Mouse (Mus musculus) intestine, embryonic 14.5 days (tissue): ENCODE data around the gene Sntg2. TPM values are rescaled to one million over a fixed set of nuclear protein-coding genes. Genes with fewer than 3 reads are reported as not detected.
A peak's percentile ranks its signal among the peaks of the same experiment; 100 is the strongest.

Experiments used
- ATAC-seq: fragments of 200-750 bp; cut with Nextera tagmentation; replicated peaks from 2 replicates; pipeline ENCODE4 v1.8.0; 2017; ENCODE audit warnings: low read depth, moderate number of reproducible peaks, moderate TSS enrichment, moderate library complexity; ENCODE audit not compliant: low FRiP score, low TSS enrichment
- DNase-seq: peaks from one replicate; pipeline ENCODE4 v3.0.0-alpha.2; 2018; ENCODE audit warnings: low spot score
- H3K27ac ChIP-seq: fragments of 300-500 bp; sonication (generic); 2 replicates; pipeline ENCODE4 v1.5.1; 2014; ENCODE audit warnings: low read depth, mild to moderate bottlenecking, control low read depth
- H3K27me3 ChIP-seq: fragments of 300-500 bp; sonication (generic); replicated peaks from 2 replicates; pipeline ENCODE4 v1.6.1; 2014; ENCODE audit warnings: low read length, control low read depth; ENCODE audit not compliant: control insufficient read depth, insufficient read depth
- H3K36me3 ChIP-seq: fragments of 300-500 bp; sonication (generic); 2 replicates; pipeline ENCODE4 v1.6.1; 2014; ENCODE audit warnings: low read length, control low read depth; ENCODE audit not compliant: control insufficient read depth, insufficient read depth
- H3K4me1 ChIP-seq: fragments of 300-500 bp; sonication (generic); replicated peaks from 2 replicates; pipeline ENCODE4 v1.6.1; 2014; ENCODE audit warnings: low read length, control low read depth, mixed read lengths; ENCODE audit not compliant: control insufficient read depth, insufficient read depth
- H3K4me2 ChIP-seq: fragments of 300-500 bp; sonication (generic); 2 replicates; pipeline ENCODE4 v1.6.1; 2014; ENCODE audit warnings: low read length
- H3K4me3 ChIP-seq: fragments of 300-500 bp; sonication (generic); 2 replicates; pipeline ENCODE4 v1.5.1; 2014; ENCODE audit warnings: low read depth, low read length, control low read depth, mixed read lengths
- H3K9ac ChIP-seq: fragments of 300-500 bp; sonication (generic); 2 replicates; pipeline ENCODE4 v1.6.1; 2014; ENCODE audit warnings: mild to moderate bottlenecking, low read length
- H3K9me3 ChIP-seq: fragments of 300-500 bp; sonication (generic); 2 replicates; pipeline ENCODE4 v1.6.1; 2016; ENCODE audit warnings: low read length, control low read depth; ENCODE audit not compliant: control insufficient read depth
- WGBS: fragments of 180-500 bp; shearing (Covaris S2); extraction: QIAGEN DNeasy Blood & Tissue Kit; methylation state at CpG from one replicate; pipeline ENCODE4 v1.1.7; 2014; 5-methylcytosine and 5-hydroxymethylcytosine counted together
- polyA plus RNA-seq: library from polyadenylated mRNA; unstranded; fragments of >200 nt; fragmentation: Nextera tagmentation; extraction: Ambion mirVana; gene quantifications from 2 replicates; pipeline ENCODE4 v1.2.1, GENCODE M21; 2014

Gene Sntg2
- polyA plus RNA-seq, 1 experiment from 2014 or later, result 43.2 TPM

- DNase-seq, result no peak
- Histone ChIP-seq H3K4me2 (no peak overlapping the region), H3K4me1 (no peaks in the 10 kb centered on the region), H3K4me3 (no peak overlapping the region), H3K27me3 (no peaks in the 10 kb centered on the region), H3K27ac (no peak overlapping the region), H3K9ac (no peak overlapping the region), H3K36me3 (peaks cover 7% of the 10 kb centered on the region), H3K9me3 (no peaks in the 10 kb centered on the region)
- no peak for ATAC-seq
- 59% methylated on average over 2 of the region's 2 CpGs for WGBS
Observed at GRCm38 (mm10) chr12:30258641-30259040, 114.5 kb downstream of the Sntg2 start.

- DNase-seq (no peak), ATAC-seq (no peak)
- H3K4me1 ChIP-seq, result no peaks in the 10 kb centered on the region
- no peak overlapping the region for H3K27ac ChIP-seq
- 92% methylated on average over 7 of the region's 7 CpGs for WGBS
- no peaks in the 10 kb centered on the region for H3K9me3 ChIP-seq
- H3K4me2 ChIP-seq, result no peak overlapping the region
- H3K4me3 ChIP-seq, result no peak overlapping the region
- no peak overlapping the region for H3K9ac ChIP-seq
- H3K36me3 ChIP-seq, result peaks cover 7% of the 10 kb centered on the region
- H3K27me3 ChIP-seq, result no peaks in the 10 kb centered on the region
Observed at GRCm38 (mm10) chr12:30257664-30258063, 115.5 kb downstream of the Sntg2 start.

- 88% methylated on average over 3 of the region's 3 CpGs for WGBS
- Histone ChIP-seq H3K4me3 (no peak overlapping the region), H3K4me1 (no peaks in the 10 kb centered on the region), H3K27ac (no peak overlapping the region), H3K27me3 (no peaks in the 10 kb centered on the region), H3K36me3 (peaks cover 7% of the 10 kb centered on the region), H3K4me2 (no peak overlapping the region), H3K9ac (no peak overlapping the region), H3K9me3 (no peaks in the 10 kb centered on the region)
- DNase-seq, result no peak
- ATAC-seq, result no peak
Observed at GRCm38 (mm10) chr12:30256207-30256606, 117.0 kb downstream of the Sntg2 start.

- no peak overlapping the region for H3K27ac ChIP-seq
- H3K9me3 ChIP-seq, result no peaks in the 10 kb centered on the region
- H3K4me1 ChIP-seq, result no peaks in the 10 kb centered on the region
- no peak for DNase-seq
- ATAC-seq, result no peak
- peaks cover 7% of the 10 kb centered on the region for H3K36me3 ChIP-seq
- WGBS, result 93% methylated on average over 10 of the region's 10 CpGs
- no peak overlapping the region for H3K4me3 ChIP-seq
- H3K27me3 ChIP-seq, result no peaks in the 10 kb centered on the region
- no peak overlapping the region for H3K9ac ChIP-seq
- H3K4me2 ChIP-seq, result no peak overlapping the region
Observed at GRCm38 (mm10) chr12:30254581-30254980, 118.6 kb downstream of the Sntg2 start.

GRCm38 (mm10) chr12:30252381-30252780, 120.8 kb downstream of the Sntg2 start:
- H3K36me3 ChIP-seq, result peaks cover 7% of the 10 kb centered on the region; the same call in 1 of the 2 replicates
- DNase-seq, result no peak
- H3K4me3 ChIP-seq, result no peak overlapping the region
- H3K4me2 ChIP-seq, result no peak overlapping the region
- no peaks in the 10 kb centered on the region for H3K27me3 ChIP-seq
- no peaks in the 10 kb centered on the region for H3K9me3 ChIP-seq
- no peaks in the 10 kb centered on the region for H3K4me1 ChIP-seq
- no peak for ATAC-seq
- H3K9ac ChIP-seq, result no peak overlapping the region
- no peak overlapping the region for H3K27ac ChIP-seq
- 90% methylated on average over 4 of the region's 4 CpGs for WGBS

GRCm38 (mm10) chr12:30251283-30251829, 121.8 kb downstream of the Sntg2 start:
- no peak overlapping the region for H3K27ac ChIP-seq
- WGBS, result 91% methylated on average over 8 of the region's 8 CpGs
- no peaks in the 10 kb centered on the region for H3K27me3 ChIP-seq
- ATAC-seq (no peak), DNase-seq (no peak)
- H3K4me2 ChIP-seq, result no peak overlapping the region
- H3K4me3 ChIP-seq, result no peak overlapping the region
- H3K4me1 ChIP-seq, result 0 out of 2 replicates have a peak, but pooled peaks cover 2% of the 10 kb centered on the region
- H3K36me3 ChIP-seq, result 0 out of 2 replicates have a peak, but pooled peaks cover 2% of the 10 kb centered on the region
- no peaks in the 10 kb centered on the region for H3K9me3 ChIP-seq
- no peak overlapping the region for H3K9ac ChIP-seq

- no peak for ATAC-seq
- Histone ChIP-seq H3K27me3 (no peaks in the 10 kb centered on the region), H3K4me3 (no peak overlapping the region), H3K9me3 (no peaks in the 10 kb centered on the region), H3K4me1 (0 out of 2 replicates have a peak, but pooled peaks cover 2% of the 10 kb centered on the region), H3K36me3 (0 out of 2 replicates have a peak, but pooled peaks cover 2% of the 10 kb centered on the region), H3K9ac (no peak overlapping the region), H3K27ac (no peak overlapping the region), H3K4me2 (no peak overlapping the region)
- no peak for DNase-seq
- 91% methylated on average over 3 of the region's 3 CpGs for WGBS
Observed at GRCm38 (mm10) chr12:30249068-30249467, 124.1 kb downstream of the Sntg2 start.

- H3K36me3 ChIP-seq, result no peaks in the 10 kb centered on the region; the same call in 1 of the 2 replicates
- H3K27ac ChIP-seq, result no peak overlapping the region
- H3K9ac ChIP-seq, result no peak overlapping the region
- no peaks in the 10 kb centered on the region for H3K9me3 ChIP-seq
- DNase-seq (no peak), ATAC-seq (no peak)
- no peak overlapping the region for H3K4me2 ChIP-seq
- H3K27me3 ChIP-seq, result no peaks in the 10 kb centered on the region
- 79% methylated on average over 5 of the region's 5 CpGs for WGBS
- H3K4me1 ChIP-seq, result 0 out of 2 replicates have a peak, but pooled peaks cover 2% of the 10 kb centered on the region
- no peak overlapping the region for H3K4me3 ChIP-seq
Observed at GRCm38 (mm10) chr12:30246286-30246945, 126.8 kb downstream of the Sntg2 start.

GRCm38 (mm10) chr12:30244194-30244593, 129.0 kb downstream of the Sntg2 start:
- Histone ChIP-seq H3K4me3 (no peak overlapping the region), H3K27me3 (no peaks in the 10 kb centered on the region), H3K9me3 (no peaks in the 10 kb centered on the region), H3K27ac (peak overlapping the region; percentile 27; the same call in 1 of the 2 replicates), H3K36me3 (no peaks in the 10 kb centered on the region; the same call in 1 of the 2 replicates), H3K4me2 (no peak overlapping the region), H3K4me1 (0 out of 2 replicates have a peak, but pooled peaks cover 2% of the 10 kb centered on the region), H3K9ac (no peak overlapping the region)
- DNase-seq, result no peak
- ATAC-seq, result no peak
- WGBS, result 53% methylated on average over 2 of the region's 2 CpGs
